Mouse (Mus musculus) thymus, postnatal 14 days (tissue): ENCODE measurements at regions not wholly inside any gene's neighbourhood (a gene's known extent, or its start where the extent isn't known, plus 50 kb on each side); places are given as distances from the start of the nearest gene placed in this dataset.
"Not testable (repeated sequence)": the region's sequence is repeated elsewhere in the genome, so short reads cannot be mapped to it uniquely, and the experiment has no call there.

Source experiments
- DNase-seq: peaks from one replicate; pipeline ENCODE4 v3.0.0; 2021

DNA sequence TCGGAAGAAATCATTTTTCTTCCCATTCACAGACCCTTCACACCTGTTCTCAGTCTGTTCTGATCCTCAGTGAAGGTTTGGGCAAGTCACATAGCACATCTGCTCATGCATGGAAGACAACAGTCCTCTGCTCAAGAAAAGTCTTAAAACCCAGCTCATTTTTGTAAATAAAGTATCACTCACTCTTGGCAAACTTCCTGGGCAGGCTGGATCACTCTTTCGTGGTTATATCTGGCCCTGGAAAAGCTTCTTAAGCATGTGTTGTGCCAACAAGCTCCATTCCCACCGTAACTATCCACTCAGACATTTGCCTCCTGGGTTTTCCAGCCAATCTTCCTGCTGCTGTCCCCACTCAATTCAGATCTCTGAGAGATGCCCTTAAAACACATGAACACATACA, 103.2 kb upstream of the Cep85l start:
- DNase-seq = no peak

DNA sequence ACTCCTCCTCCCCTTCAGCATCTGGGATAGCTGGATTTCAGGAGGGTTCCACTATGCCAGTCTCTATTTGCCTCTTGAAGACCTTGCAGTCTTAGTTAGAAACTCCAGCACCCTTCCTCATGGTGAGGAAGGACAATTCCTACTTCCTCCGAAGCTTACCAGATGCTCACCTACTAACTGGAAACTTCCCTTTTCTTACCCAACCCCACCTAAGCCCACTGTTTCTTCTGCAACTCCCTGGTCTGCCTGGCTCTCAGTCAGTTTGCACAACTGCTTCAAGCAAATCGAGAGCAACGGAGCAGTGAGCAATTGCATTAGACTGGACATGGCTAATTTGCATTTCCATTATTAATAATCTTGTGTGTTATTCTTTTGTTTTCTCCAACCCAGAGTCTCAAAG, 90.5 kb upstream of the Cep85l start:
- DNase-seq = no peak

GRCm38 (mm10) chr10:53469611-53470010, 89.9 kb upstream of the Cep85l start:
- DNase-seq = no peak

DNA sequence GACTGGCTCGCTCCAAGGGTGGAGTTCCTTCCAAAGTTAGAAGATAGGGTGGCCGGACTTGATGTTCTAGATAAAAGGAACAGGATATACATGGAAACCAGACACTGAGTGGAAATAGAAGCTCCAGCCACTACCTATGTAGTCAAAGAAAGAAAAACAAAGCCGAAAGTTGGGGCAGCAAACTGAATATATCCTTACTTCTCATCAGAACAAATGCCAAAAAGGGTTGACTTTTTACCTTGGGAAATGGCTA, 88.5 kb upstream of the Cep85l start:
- no peak for DNase-seq

- DNase-seq = no peak
Measured at GRCm38 (mm10) chr10:53467472-53468292, 87.9 kb upstream of the Cep85l start.

DNA sequence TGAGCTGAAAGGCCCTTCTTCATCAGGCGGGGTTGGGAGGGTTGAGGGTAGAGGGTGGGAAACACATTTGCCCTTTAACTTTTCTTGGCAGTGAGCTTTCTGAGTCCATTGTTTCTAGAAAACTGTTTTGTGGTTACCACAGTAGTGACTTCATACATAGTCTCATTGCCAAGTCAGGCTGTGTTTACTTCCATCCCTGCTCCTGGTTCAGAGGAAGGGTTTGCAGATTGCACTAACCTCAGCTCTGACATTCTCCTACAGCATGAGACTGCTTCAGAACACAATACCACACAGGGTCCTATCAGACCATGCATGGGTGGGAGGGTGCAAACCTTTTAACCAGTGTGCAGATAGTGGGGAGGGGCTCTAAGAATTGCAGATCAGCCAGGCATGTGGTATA, 87.1 kb upstream of the Cep85l start:
- no peak for DNase-seq

- no peak for DNase-seq
Measured at GRCm38 (mm10) chr10:53466261-53466660, 86.5 kb upstream of the Cep85l start.

DNA sequence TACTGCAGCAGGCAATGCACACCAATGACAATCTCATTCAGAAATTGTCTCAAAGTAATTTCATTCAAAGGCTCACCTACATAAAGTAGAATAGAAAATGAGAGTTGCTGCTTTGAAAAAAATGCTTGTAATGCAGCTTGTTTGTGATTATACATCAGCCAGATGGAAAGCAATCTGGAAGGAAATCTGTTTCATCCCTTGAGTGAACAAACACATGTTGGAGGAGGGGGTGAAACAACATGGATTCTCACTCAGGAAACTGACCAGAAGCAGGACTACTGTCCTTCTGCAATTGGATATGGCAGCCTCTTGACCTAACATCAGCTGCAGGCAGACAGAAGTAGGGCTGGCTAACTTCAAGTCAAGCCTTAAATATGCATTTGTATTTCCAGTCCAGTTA, 84.8 kb upstream of the Cep85l start:
- DNase-seq = no peak

DNA sequence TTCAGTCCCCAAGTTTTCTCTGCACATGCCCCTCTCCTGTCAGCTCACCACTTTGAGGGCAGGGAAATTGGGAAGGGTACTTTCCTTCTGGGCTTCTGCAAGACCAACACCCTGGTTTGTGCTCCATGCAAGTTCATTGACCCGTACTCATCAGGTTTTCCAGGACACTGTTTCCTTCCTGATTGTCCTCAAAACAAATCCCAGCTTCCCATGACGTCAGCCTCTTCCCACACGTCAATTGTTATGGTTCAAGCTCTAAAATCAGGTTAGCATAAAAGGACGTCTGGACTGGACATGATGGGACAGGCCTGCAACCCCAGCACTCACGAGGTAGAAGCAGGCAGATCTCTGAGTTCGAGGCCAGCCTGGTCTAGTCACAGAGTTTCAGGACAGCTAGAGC, 84.3 kb upstream of the Cep85l start:
- DNase-seq = no peak

DNA sequence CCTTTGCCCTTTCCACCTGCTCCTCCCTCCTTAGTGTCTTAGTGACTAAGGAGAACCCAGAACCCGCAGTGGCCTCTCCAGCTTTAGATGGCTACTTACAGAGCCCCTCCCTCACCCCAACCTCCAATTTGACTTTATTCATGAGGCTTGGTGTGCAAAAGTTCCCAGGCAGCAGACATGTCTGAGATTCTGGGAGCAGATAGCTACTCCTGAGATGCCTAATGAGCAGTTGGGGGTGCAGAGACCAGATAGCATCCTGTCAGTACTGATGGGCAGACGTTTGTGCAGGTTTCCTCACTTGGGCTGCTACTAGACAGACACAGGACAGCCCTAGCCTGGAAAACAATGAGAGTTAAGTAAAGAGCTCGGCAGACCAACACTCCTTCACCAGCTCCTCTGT, 83.7 kb upstream of the Cep85l start:
- DNase-seq = no peak

GRCm38 (mm10) chr10:53462449-53463308, 82.9 kb upstream of the Cep85l start:
- DNase-seq = no peak

DNA sequence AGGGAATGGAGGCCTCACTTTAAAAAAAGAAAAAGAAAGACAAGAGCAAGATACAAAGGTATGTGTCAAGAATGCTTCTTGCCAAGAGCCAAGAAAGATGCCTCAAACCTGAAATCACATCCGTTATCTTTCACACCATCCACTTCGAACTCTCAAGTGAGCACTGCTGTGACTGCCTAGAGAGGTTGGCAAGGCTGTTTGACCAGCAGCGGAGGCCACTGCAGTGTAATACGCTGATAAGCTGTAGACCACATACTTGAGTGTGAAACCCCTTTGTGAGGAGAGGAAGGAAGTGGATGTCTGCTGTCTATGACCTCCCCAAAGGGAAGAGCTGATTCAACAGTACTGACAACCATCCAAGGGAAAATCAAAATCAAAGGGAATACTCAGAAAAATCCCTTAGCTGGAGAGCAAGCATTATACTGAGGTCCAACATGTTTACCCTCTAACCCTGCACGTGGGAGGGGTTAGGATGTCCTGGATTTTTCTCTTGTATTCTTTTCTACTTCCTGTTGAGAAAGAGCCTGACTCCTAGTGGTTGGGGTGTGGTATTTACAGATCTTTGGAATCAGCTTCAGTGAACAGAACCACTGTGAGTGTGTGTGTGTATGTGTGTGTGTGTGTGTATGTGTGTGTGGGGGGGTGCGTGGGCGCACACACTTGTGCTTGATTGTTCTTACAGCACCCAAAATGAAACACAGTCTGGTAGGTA, 81.5 kb upstream of the Cep85l start:
- DNase-seq = peak; percentile 16

DNA sequence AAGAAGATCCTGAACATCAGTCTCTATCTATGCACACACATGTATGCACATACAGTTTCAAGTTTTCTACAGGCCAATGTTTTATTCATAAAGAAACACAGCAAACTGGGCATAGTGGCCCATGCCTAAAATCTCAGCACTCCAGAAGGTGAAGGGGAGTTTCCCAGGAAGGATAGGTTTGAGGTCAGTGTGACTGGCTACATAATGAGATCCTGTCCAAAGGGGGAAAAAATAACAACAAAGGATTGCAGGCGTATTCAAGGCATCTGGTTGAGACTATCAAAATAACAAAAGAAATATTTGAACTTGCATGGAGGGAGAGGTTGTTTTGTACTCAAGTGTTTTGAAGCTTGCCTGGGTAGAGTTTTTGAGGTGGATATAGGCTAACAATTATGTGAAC, 80.0 kb upstream of the Cep85l start:
- DNase-seq = not testable (repeated sequence)

- no peak for DNase-seq
Measured at GRCm38 (mm10) chr10:53456027-53456713, 76.4 kb upstream of the Cep85l start.

DNA sequence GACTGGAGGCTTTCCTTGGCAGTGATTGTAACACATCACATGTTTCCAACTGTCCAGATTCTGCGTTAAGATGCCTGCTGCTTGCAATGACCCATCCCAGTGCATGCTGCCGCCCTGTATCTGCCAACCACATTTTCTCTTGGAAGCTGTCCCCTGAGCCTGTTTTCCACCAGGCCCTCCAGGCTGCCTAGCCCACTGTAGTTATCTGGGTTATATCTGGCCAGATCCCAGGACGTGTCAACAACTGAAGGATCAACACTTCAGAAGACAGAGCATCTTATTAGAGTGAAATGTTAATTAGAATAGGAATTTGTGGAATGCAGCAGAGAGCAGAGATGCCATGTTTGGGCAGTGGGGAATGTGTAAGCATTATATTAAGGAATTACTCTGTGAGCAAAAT, 65.0 kb upstream of the Cep85l start:
- no peak for DNase-seq

- no peak for DNase-seq
Measured at GRCm38 (mm10) chr10:53443443-53443842, 63.7 kb upstream of the Cep85l start.

DNA sequence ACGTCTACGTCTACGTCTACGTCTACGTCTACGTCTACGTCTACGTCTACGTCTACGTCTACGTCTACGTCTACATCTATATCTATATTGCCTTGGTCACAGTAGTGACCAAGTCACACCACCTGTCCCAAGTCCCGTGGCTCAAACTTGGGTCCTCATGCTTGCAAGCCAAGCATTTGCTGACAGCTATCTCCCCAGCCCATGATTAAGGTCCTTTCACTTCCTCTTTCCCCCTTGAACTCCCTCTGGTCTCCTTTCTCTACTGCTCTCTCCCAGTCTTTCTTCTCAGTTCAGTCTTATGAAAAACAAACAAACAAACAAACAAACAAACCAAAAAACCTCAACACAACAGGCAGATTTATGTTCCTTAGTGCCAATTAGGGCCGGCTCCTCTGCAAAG, 63.2 kb upstream of the Cep85l start:
- no peak for DNase-seq

- no peak for DNase-seq
Measured at GRCm38 (mm10) chr10:53440251-53440650, 60.5 kb upstream of the Cep85l start.

DNA sequence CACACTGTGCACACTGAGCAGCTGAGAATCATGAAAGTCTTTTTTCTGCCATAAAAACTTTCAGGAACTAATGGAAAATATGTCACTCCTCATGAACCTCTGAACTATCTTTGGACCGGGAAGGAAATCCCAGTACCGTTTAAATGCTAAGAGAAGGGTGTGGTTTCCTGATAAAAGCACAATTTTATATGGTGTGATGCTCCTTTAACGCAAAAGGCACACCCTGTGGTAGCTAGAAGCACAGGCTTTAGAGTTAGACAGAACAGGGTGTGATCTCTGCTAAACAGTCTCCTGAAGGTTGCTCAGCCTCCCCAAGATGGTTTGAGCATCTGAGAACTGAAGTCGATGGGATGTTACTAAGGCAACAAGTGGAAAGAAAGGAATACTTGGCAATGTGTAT, 58.6 kb upstream of the Cep85l start:
- DNase-seq = no peak

GRCm38 (mm10) chr10:53437724-53438123, 58.0 kb upstream of the Cep85l start:
- no peak for DNase-seq

GRCm38 (mm10) chr10:53436023-53436475, 56.3 kb upstream of the Cep85l start:
- no peak for DNase-seq

GRCm38 (mm10) chr10:53435181-53435874, 55.6 kb upstream of the Cep85l start:
- peak; percentile 84 for DNase-seq
